Mouse (Mus musculus): Measurements from ENCODE around the gene Ccno.

DNA sequence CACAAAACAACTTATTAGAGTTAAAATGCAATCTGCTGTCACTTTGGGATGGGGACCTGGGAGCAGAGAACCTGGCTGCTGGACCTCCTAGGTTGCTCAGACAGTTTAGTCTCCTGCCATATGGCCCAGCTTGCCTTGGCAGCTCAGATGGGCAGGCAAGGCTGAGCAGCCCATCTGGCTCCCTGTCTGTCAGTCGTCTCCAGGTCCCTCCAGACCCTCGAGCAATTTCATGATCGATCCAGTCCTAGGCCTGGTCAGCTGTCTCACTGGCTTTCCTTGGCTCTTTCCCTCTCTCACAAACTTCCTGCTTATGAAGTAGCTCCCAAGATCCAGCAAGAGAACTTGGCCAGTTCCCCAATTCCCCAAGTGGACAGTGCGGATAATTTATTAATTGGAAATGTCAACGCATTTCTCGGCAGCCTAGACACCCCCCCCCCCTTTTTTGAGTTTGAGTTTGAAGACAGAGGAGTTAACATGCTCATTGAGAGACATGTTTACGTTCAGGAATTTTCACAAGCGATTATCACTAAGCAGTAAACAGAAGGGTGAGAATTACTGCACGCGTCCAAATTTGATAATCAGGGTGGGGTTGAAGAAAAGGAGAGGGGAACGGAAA is 46.8 kb downstream of the Ccno start:
- no peak for TF ChIP-seq CTCF (IDR thresholded peaks at IDR 0.05; ENCODE audit: control insufficient read depth, insufficient read depth, insufficient read length)
- no peak for TF ChIP-seq CEBPB (IDR thresholded peaks at IDR 0.05; ENCODE audit: low read depth)
- no peak for TF ChIP-seq MAX (IDR thresholded peaks at IDR 0.05)
- no peak for TF ChIP-seq MYOG (IDR thresholded peaks at IDR 0.05; ENCODE audit: control insufficient read depth, extremely low read depth, insufficient read length)

Measured in C2C12 (cell line).